Mouse (Mus musculus): ENCODE measurements at regions not wholly inside any gene's neighbourhood (a gene's known extent, or its start where the extent isn't known, plus 50 kb on each side); places are given as distances from the start of the nearest gene placed in this dataset.
A peak's percentile ranks its signal among the peaks of the same experiment; 100 is the strongest.

- TF ChIP-seq CTCF (IDR thresholded peaks at IDR 0.05; ENCODE audit: control insufficient read depth, insufficient read depth, low read length): peak; percentile 57; the same call in 1 of the 2 replicates
- TF ChIP-seq POLR2A (IDR thresholded peaks at IDR 0.05; ENCODE audit: borderline replicate concordance, control insufficient read depth, low read depth, low read length): no peak
These were observed 62.0 kb upstream of the Egflam start for GRCm38 (mm10) chr15:7459992-7460820.

All from bone marrow, adult 2 months (tissue).